ENCODE assay signal across 30 mouse cellular contexts in genomic region chr17:84982735-84983134, GRCm38 (mm10). TPM values are rescaled to one million over a fixed set of nuclear protein-coding genes. Genes with fewer than 3 reads are reported as not detected.
DNase-seq lines count a peak whose midpoint lies in the region; ATAC-seq and TF ChIP-seq lines count a peak whose summit lies in the region.
"Had no signal": no experiment of that assay in that cellular context is flagged by ENCODE, and none has a peak within 500 bp of the region (broad histone marks: within the 10 kb centered on the region; RNA-seq: fewer than 3 reads in every experiment).

No protein-coding gene starts in this region.

- ATAC-seq in intestine, embryonic 14.5 days (replicated peaks; ENCODE audit: low FRiP score, low TSS enrichment, low read depth): no peak
- no peak for ATAC-seq in intestine, postnatal 0 days
- peak; percentile 59 for ATAC-seq in erythroblast, adult 5-6 weeks (replicated peaks; ENCODE audit: low FRiP score, poor library complexity, severe bottlenecking)
- ATAC-seq in liver, embryonic 13.5 days (ENCODE audit: low read depth): peak; percentile 70
- peak; percentile 58; the same call in 1 of the 2 replicates for ATAC-seq in stomach, embryonic 16.5 days (ENCODE audit: insufficient read depth, low FRiP score)
- ATAC-seq: forebrain, embryonic 14.5 days had no signal

- no peak overlapping the region for H3K27ac ChIP-seq in intestine, embryonic 14.5 days (ENCODE audit: low read depth)
- H3K27ac ChIP-seq in intestine, postnatal 0 days (ENCODE audit: low read depth, low read length): no peak overlapping the region
- no peak overlapping the region for H3K27ac ChIP-seq in liver, embryonic 13.5 days
- no peak overlapping the region for H3K27ac ChIP-seq in stomach, embryonic 16.5 days (ENCODE audit: low read length)
- no peak overlapping the region for H3K27ac ChIP-seq in left cerebral cortex, adult 2 months
- H3K27ac ChIP-seq: embryonic facial prominence, embryonic 10.5 days; embryonic facial prominence, embryonic 15.5 days; heart, embryonic 10.5 days; heart, embryonic 15.5 days; hindbrain, embryonic 12.5 days; layer of hippocampus, adult 2 months; midbrain, embryonic 10.5 days; neural tube, embryonic 12.5 days had no signal

- H3K4me1 ChIP-seq in intestine, embryonic 14.5 days (replicated peaks; ENCODE audit: control insufficient read depth, insufficient read depth, low read length): 0 out of 2 replicates have a peak, but pooled peaks cover 7% of the 10 kb centered on the region
- peaks cover 4% of the 10 kb centered on the region; the same call in 1 of the 2 replicates for H3K4me1 ChIP-seq in intestine, postnatal 0 days (replicated peaks; ENCODE audit: control insufficient read depth, insufficient read depth, low read length)
- H3K4me1 ChIP-seq in liver, embryonic 13.5 days (replicated peaks): peaks cover 47% of the 10 kb centered on the region
- peaks cover 4% of the 10 kb centered on the region; the same call in 1 of the 2 replicates for H3K4me1 ChIP-seq in stomach, embryonic 16.5 days (ENCODE audit: control insufficient read depth, insufficient read depth, low read length)
- H3K4me1 ChIP-seq: neural tube, embryonic 12.5 days had no signal

- H3K9ac ChIP-seq in intestine, embryonic 14.5 days (ENCODE audit: low read length): no peak overlapping the region
- H3K9ac ChIP-seq in intestine, postnatal 0 days (ENCODE audit: low read depth, low read length): no peak overlapping the region
- H3K9ac ChIP-seq in liver, embryonic 13.5 days: no peak overlapping the region
- H3K9ac ChIP-seq in stomach, embryonic 16.5 days (ENCODE audit: low read length): no peak overlapping the region
- H3K9ac ChIP-seq: embryonic facial prominence, embryonic 15.5 days; heart, embryonic 15.5 days; hindbrain, embryonic 12.5 days; lung, embryonic 14.5 days; neural tube, embryonic 12.5 days had no signal

- H3K4me2 ChIP-seq in intestine, embryonic 14.5 days (ENCODE audit: low read length): no peak overlapping the region
- H3K4me2 ChIP-seq in intestine, postnatal 0 days (replicated peaks; ENCODE audit: low read depth): no peak overlapping the region
- H3K4me2 ChIP-seq in liver, embryonic 13.5 days: no peak overlapping the region
- no peak overlapping the region for H3K4me2 ChIP-seq in stomach, embryonic 16.5 days (ENCODE audit: low read depth, low read length)
- H3K4me2 ChIP-seq: embryonic facial prominence, embryonic 15.5 days; heart, embryonic 15.5 days; hindbrain, embryonic 12.5 days; lung, embryonic 14.5 days; neural tube, embryonic 12.5 days had no signal

- DNase-seq in intestine, embryonic 14.5 days (ENCODE audit: low spot score): peak; percentile 41
- no peak for DNase-seq in liver, embryonic 13.5 days
- no peak for DNase-seq in left cerebral cortex, adult 2 months (ENCODE audit: extremely low spot score in 1 of 2, low spot score in 2 of 2)
- DNase-seq in thymus, postnatal 25 days: no peak
- DNase-seq: adrenal gland, adult 8-10 months; cerebellum, adult 2 months; cerebellum, postnatal 14 days; gastrocnemius, postnatal 25 days; heart, adult 11 months; kidney, adult 8-10 months; kidney, postnatal 25 days; lung, embryonic 14.5 days; lung, postnatal 14 days; right cerebral cortex, adult 18-20 months; spleen, adult 18-20 months had no signal

- 82% methylated on average over 2 of the region's 2 CpGs for WGBS in intestine, embryonic 14.5 days
- WGBS in intestine, postnatal 0 days: 71% methylated on average over 2 of the region's 2 CpGs
- WGBS in liver, embryonic 13.5 days (ENCODE audit: insufficient replicate concordance): 74% methylated on average over 2 of the region's 2 CpGs
- WGBS in stomach, embryonic 16.5 days: 81% methylated on average over 2 of the region's 2 CpGs

- no peak overlapping the region for H3K4me3 ChIP-seq in intestine, embryonic 14.5 days (ENCODE audit: low read depth, low read length)
- H3K4me3 ChIP-seq in intestine, postnatal 0 days (ENCODE audit: low read depth, low read length): no peak overlapping the region
- H3K4me3 ChIP-seq in liver, embryonic 13.5 days (replicated peaks): no peak overlapping the region
- H3K4me3 ChIP-seq in stomach, embryonic 16.5 days (replicated peaks; ENCODE audit: low read length): no peak overlapping the region
- H3K4me3 ChIP-seq in left cerebral cortex, adult 2 months: no peak overlapping the region
- H3K4me3 ChIP-seq: embryonic facial prominence, embryonic 10.5 days; embryonic facial prominence, embryonic 15.5 days; heart, embryonic 10.5 days; heart, embryonic 15.5 days; hindbrain, embryonic 12.5 days; layer of hippocampus, adult 2 months; midbrain, embryonic 10.5 days; myocyte; neural tube, embryonic 12.5 days had no signal

- 0 out of 2 replicates have a peak, but pooled peaks cover 5% of the 10 kb centered on the region for H3K9me3 ChIP-seq in intestine, embryonic 14.5 days (ENCODE audit: control insufficient read depth, low read length)
- H3K9me3 ChIP-seq in intestine, postnatal 0 days (ENCODE audit: control insufficient read depth): no peaks in the 10 kb centered on the region
- H3K9me3 ChIP-seq in liver, embryonic 13.5 days (replicated peaks): no peaks in the 10 kb centered on the region; the same call in 1 of the 2 replicates
- H3K9me3 ChIP-seq in stomach, embryonic 16.5 days (replicated peaks; ENCODE audit: control insufficient read depth, low read length): no peaks in the 10 kb centered on the region
- H3K9me3 ChIP-seq: embryonic facial prominence, embryonic 10.5 days; embryonic facial prominence, embryonic 15.5 days; heart, embryonic 10.5 days; heart, embryonic 15.5 days; hindbrain, embryonic 12.5 days; neural tube, embryonic 12.5 days had no signal

- intact Hi-C loops in left cerebral cortex, adult 2 months (cut with DNase I): no loop called here

- no peak for TF ChIP-seq CTCF in intestine, postnatal 0 days (IDR thresholded peaks at IDR 0.05; ENCODE audit: low read depth)
- TF ChIP-seq CTCF in left cerebral cortex, adult 2 months (IDR thresholded peaks at IDR 0.05): no peak

- no peaks in the 10 kb centered on the region; the same call in 1 of the 2 replicates for H3K36me3 ChIP-seq in intestine, embryonic 14.5 days (ENCODE audit: control insufficient read depth, insufficient read depth, low read length)
- no peaks in the 10 kb centered on the region for H3K36me3 ChIP-seq in intestine, postnatal 0 days (ENCODE audit: control insufficient read depth, insufficient read depth)
- peaks cover 23% of the 10 kb centered on the region for H3K36me3 ChIP-seq in liver, embryonic 13.5 days
- H3K36me3 ChIP-seq in stomach, embryonic 16.5 days (ENCODE audit: control insufficient read depth, insufficient read depth, low read length): no peaks in the 10 kb centered on the region; the same call in 1 of the 2 replicates
- H3K36me3 ChIP-seq: embryonic facial prominence, embryonic 15.5 days; heart, embryonic 15.5 days; hindbrain, embryonic 12.5 days; neural tube, embryonic 12.5 days had no signal

- no peaks in the 10 kb centered on the region for H3K27me3 ChIP-seq in intestine, embryonic 14.5 days (replicated peaks; ENCODE audit: control insufficient read depth, insufficient read depth, low read length)
- H3K27me3 ChIP-seq in intestine, postnatal 0 days (replicated peaks; ENCODE audit: control insufficient read depth, insufficient read depth, low read length): no peaks in the 10 kb centered on the region
- no peaks in the 10 kb centered on the region for H3K27me3 ChIP-seq in liver, embryonic 13.5 days
- H3K27me3 ChIP-seq in stomach, embryonic 16.5 days (ENCODE audit: control insufficient read depth, insufficient read depth, low read length): no peaks in the 10 kb centered on the region
- H3K27me3 ChIP-seq: embryonic facial prominence, embryonic 15.5 days; heart, embryonic 15.5 days; hindbrain, embryonic 12.5 days; neural tube, embryonic 12.5 days had no signal

RNA-seq across cellular contexts. Expression of gene Ppm1b, which starts 26.2 kb away (rescaled TPM):
- 86.4 and 91.4 TPM in 2 replicates for polyA plus RNA-seq in intestine, embryonic 14.5 days (2014; fragmentation: Nextera tagmentation; extraction: Ambion mirVana)
- 59.2 and 64.3 TPM in 2 replicates for polyA plus RNA-seq in intestine, postnatal 0 days (2015; fragmentation: Nextera tagmentation; extraction: Ambion mirVana)
- total RNA-seq in erythroblast, adult 5-6 weeks (2015; ENCODE audit: low replicate concordance): 53.0 and 62.7 TPM in 2 replicates
- 69.9 and 108 TPM in 2 replicates for total RNA-seq in erythroblast, adult 5-6 weeks (2017; ENCODE audit: low replicate concordance)
- polyA plus RNA-seq in liver, embryonic 13.5 days (2015; fragmentation: Nextera tagmentation; extraction: Ambion mirVana): 47.2 and 55.0 TPM in 2 replicates
- 45.0 and 56.1 TPM in 2 replicates for polyA plus RNA-seq in stomach, embryonic 16.5 days (2015; fragmentation: Nextera tagmentation; extraction: Ambion mirVana)
- 100 to 1,000 TPM; 148 to 163 TPM for total RNA-seq in left cerebral cortex, adult 2 months (2021)

RNA-seq across cellular contexts. Expression of gene Slc3a1, which starts 45.4 kb away (rescaled TPM):
- polyA plus RNA-seq in intestine, embryonic 14.5 days (2014; fragmentation: Nextera tagmentation; extraction: Ambion mirVana): 1.6 and 2.2 TPM in 2 replicates
- polyA plus RNA-seq in intestine, postnatal 0 days (2015; fragmentation: Nextera tagmentation; extraction: Ambion mirVana): 121 and 130 TPM in 2 replicates
- total RNA-seq in erythroblast, adult 5-6 weeks (2015; ENCODE audit: low replicate concordance): not detected in 2 replicates
- not detected in 2 replicates for total RNA-seq in erythroblast, adult 5-6 weeks (2017; ENCODE audit: low replicate concordance)
- 0.18 and 0.54 TPM in 2 replicates for polyA plus RNA-seq in liver, embryonic 13.5 days (2015; fragmentation: Nextera tagmentation; extraction: Ambion mirVana)
- 8.7 and 10.6 TPM in 2 replicates for polyA plus RNA-seq in stomach, embryonic 16.5 days (2015; fragmentation: Nextera tagmentation; extraction: Ambion mirVana)
- total RNA-seq in left cerebral cortex, adult 2 months (2021): under 1 TPM; 0.26 to 0.38 TPM
- total RNA-seq: heart, postnatal 25 days had no signal
- polyA plus RNA-seq: G1E had no signal

Comparison
In these comparisons a context has a peak if more than half of its experiments do, and no peak if none do; other contexts are left out.
1. RNA of gene Slc3a1, which starts 45.4 kb away (polyA plus RNA-seq): 121 to 130 TPM in intestine, postnatal 0 days; 8.7 to 10.6 TPM in stomach, embryonic 16.5 days, 1.6 to 2.2 TPM in intestine, embryonic 14.5 days and 0.18 to 0.54 TPM in liver, embryonic 13.5 days; every median in the first group is over 10 times any median in the second.
2. ATAC-seq: peak in erythroblast, adult 5-6 weeks (single experiment), liver, embryonic 13.5 days (single experiment) and stomach, embryonic 16.5 days (single experiment); none in intestine, embryonic 14.5 days (single experiment) and intestine, postnatal 0 days (single experiment).